Mouse (Mus musculus) small intestine, adult 10 weeks (tissue): Measurements from ENCODE around the gene Jak1. TPM values are rescaled to one million over a fixed set of nuclear protein-coding genes. Genes with fewer than 3 reads are reported as not detected.

ENCODE experiments used
- polyA plus RNA-seq: library from polyadenylated mRNA; stranded (reverse); fragments of 350-450 nt; fragmentation: Illumina TruSeq; extraction: RNeasy Lipid Tissue Mini Kit (QIAGEN cat#74804); gene quantifications from one replicate; pipeline ENCODE4 v1.2.3, GENCODE M21; 2014; ENCODE audit warnings: low replicate concordance

The Jak1 gene
- polyA plus RNA-seq: 103 TPM

GRCm38 (mm10) chr4:101264741-101265513, at the start of gene Jak1:
Gene Jak1 (minus strand): TSS chr4:101265282.

Other genes with a start within 250 kb of the Jak1 start
- gene Gm10577, start 244.6 kb downstream of the Jak1 start, polyA plus RNA-seq: not detected
- 1.4 TPM for gene Raver2, start 196.3 kb downstream of the Jak1 start, polyA plus RNA-seq
- gene Ak4, start 154.0 kb upstream of the Jak1 start, polyA plus RNA-seq: 0.85 TPM
- 0.78 TPM for gene Dnajc6, start 231.4 kb upstream of the Jak1 start, polyA plus RNA-seq